Mouse (Mus musculus) macrophage (primary cell): ENCODE results near the gene Hs2st1. TPM values are rescaled to one million over a fixed set of nuclear protein-coding genes. Genes with fewer than 3 reads are reported as not detected.

Source experiments
- H3K27ac ChIP-seq: fragments of 350-480 bp; formaldehyde crosslinking; 2 replicates; pipeline ENCODE4 v1.9.0; 2021
- H3K36me3 ChIP-seq: fragments of 350-480 bp; formaldehyde crosslinking; 2 replicates; pipeline ENCODE4 v1.9.0; 2021; ENCODE audit errors: inconsistent target
- H3K4me3 ChIP-seq: fragments of 350-480 bp; formaldehyde crosslinking; 2 replicates; pipeline ENCODE4 v1.9.0; 2021; ENCODE audit errors: inconsistent target
- H3K79me2 ChIP-seq: fragments of 350-480 bp; formaldehyde crosslinking; 2 replicates; pipeline ENCODE4 v1.9.0; 2021; ENCODE audit errors: inconsistent target
- WGBS: methylation state at CpG from one replicate; pipeline ENCODE4 v1.1.7; 2026; ENCODE audit warnings: inconsistent platforms; ENCODE audit not compliant: missing documents; 5-methylcytosine and 5-hydroxymethylcytosine counted together
- polyA plus RNA-seq: library from polyadenylated mRNA; stranded (reverse); fragments of 250-400 nt; gene quantifications from 3 replicates; pipeline ENCODE4 v1.2.4, GENCODE M21; 2018; ENCODE audit warnings: inconsistent platforms

Hs2st1 gene
- polyA plus RNA-seq, 1 experiment from 2014 or later = 14.6 TPM

DNA sequence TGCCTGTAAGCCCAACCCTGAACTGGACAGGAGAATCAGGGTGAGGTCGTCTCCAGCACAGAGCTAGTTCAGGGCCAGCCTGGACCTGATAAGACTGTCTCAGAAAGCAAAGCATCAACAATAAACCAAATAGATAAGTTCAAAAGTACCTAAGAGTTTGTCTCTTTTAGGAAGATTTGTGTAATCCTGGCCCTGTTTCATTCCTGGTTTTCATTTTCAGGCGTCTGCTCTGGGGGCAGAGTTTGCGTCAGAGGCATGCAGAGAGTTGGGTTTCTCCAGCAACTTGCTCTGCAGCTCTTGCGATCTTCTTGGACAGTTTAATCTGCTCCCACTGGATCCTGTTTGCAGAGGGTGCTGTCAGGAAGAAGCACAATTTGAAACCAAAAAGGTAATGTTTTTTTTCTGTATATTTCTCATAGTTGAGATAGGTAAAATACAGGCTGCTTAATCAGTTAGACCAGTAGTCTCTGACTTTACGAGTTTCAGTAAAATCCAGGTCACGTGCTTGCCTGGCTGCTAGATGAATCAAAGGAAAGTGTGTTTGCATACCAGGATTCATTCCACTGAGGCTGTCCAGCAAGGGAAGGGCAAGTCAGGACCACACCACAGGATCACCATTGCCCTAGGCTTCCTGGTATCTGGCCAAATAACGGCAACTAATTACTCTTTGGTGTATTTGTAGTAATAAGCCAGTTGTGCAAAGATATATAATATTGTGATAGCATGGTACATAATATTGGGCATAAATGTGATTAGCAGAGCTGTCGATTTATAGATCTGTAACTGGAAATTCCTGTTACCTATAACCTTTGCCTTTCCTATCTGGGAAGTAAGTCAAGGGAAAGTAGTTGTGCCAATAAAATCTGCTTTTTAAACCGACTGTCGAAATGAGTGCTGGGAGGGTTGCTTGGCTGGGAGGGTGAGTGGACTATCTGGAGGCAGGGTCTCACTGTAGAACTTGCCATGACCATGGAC, 7.7 kb upstream of the Hs2st1 start:
- H3K4me3 ChIP-seq = no peak overlapping the region
- 92% methylated on average over 10 of the region's 10 CpGs for WGBS
- H3K36me3 ChIP-seq = peaks cover 29% of the 10 kb centered on the region
- no peak overlapping the region for H3K27ac ChIP-seq
- peaks cover 100% of the 10 kb centered on the region for H3K79me2 ChIP-seq

- peaks cover 90% of the 10 kb centered on the region for H3K79me2 ChIP-seq
- no peak overlapping the region for H3K4me3 ChIP-seq
- WGBS = 93% methylated on average over 7 of the region's 7 CpGs
- no peak overlapping the region for H3K27ac ChIP-seq
- H3K36me3 ChIP-seq = peaks cover 21% of the 10 kb centered on the region
Observed at GRCm38 (mm10) chr3:144574256-144574655, 4.3 kb upstream of the Hs2st1 start.

DNA sequence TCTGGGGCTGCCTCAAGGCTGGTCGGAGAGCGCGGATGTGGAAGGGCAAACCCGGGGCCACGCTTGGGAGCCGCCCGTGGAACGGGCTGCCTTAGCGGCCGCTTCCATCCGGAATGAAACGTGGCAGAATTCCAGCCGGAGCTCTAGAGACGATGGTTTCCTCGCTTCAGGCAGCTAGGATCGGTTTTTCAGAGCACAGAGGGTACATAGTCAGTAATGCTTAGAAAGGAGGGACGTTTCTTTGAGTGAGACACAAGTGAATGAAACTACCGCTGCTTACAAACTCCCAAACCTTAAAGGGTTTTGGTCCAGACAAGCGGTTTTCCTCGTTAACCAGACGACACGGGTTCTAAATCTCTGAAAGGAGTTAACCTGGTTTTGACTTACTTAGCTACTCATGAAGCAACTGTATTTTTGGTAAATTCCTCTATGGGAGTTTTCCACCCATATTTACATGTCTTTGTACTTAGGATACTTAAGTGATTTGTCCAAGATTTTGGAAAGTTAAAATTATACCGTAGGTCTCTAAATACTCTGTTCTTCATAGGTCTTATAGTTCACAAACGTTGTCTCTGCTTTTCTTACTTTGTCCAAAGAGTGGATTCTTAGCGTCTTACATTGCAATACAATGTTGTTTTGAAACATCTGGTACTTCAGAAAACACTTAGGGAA, 971 bp upstream of the Hs2st1 start:
- H3K36me3 ChIP-seq = peaks cover 6% of the 10 kb centered on the region; the same call in 1 of the 2 replicates
- under 1% methylated on average over 25 of the region's 25 CpGs for WGBS
- peak overlapping the region; percentile 87 for H3K27ac ChIP-seq
- H3K79me2 ChIP-seq = peaks cover 90% of the 10 kb centered on the region
- H3K4me3 ChIP-seq = peak overlapping the region; percentile 89

- peak overlapping the region; percentile 21 for H3K27ac ChIP-seq
- H3K36me3 ChIP-seq = peaks cover 6% of the 10 kb centered on the region; the same call in 1 of the 2 replicates
- peak overlapping the region; percentile 60 for H3K4me3 ChIP-seq
- H3K79me2 ChIP-seq = peaks cover 90% of the 10 kb centered on the region
- WGBS = under 1% methylated on average over 43 of the region's 47 CpGs
Observed at GRCm38 (mm10) chr3:144569401-144569971, 495 bp downstream of the Hs2st1 start.

DNA sequence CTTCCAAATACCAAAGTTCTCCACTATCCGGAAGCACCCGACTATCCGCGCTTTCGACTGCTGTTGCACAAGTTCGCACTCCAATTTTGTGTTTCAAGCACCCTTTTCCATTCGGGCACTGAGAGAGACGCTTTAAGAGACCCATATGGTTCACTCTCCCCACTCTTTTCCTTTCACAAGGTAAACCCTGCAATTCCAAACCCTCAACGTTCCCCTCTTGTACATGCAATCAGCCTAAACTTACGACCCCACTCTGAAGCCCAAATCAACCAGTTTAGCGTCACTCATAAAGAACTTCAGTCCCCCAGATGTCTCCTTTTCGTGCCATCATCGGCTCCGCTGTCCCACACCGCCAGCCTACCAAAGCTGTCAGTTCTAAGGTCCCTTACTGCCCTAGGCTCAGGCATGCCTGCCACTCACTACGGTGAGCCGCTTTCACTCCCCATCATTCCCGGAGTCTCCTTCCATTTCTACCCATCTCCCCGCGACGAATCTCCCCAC, 1.1 kb downstream of the Hs2st1 start:
- Histone ChIP-seq H3K36me3 (peaks cover 4% of the 10 kb centered on the region; the same call in 1 of the 2 replicates), H3K27ac (peak overlapping the region; percentile 21), H3K79me2 (peaks cover 90% of the 10 kb centered on the region), H3K4me3 (peak overlapping the region; percentile 60)
- 2% methylated on average over 21 of the region's 21 CpGs for whole genome bisulfite sequencing

GRCm38 (mm10) chr3:144565212-144565611, 4.8 kb downstream of the Hs2st1 start:
- Histone ChIP-seq H3K27ac (no peak overlapping the region), H3K4me3 (no peak overlapping the region), H3K79me2 (peaks cover 94% of the 10 kb centered on the region), H3K36me3 (no peaks in the 10 kb centered on the region)
- WGBS = 88% methylated on average over 7 of the region's 7 CpGs

- peaks cover 100% of the 10 kb centered on the region for H3K79me2 ChIP-seq
- no peak overlapping the region for H3K4me3 ChIP-seq
- no peaks in the 10 kb centered on the region for H3K36me3 ChIP-seq
- 96% methylated on average over 7 of the region's 7 CpGs for WGBS
- H3K27ac ChIP-seq = no peak overlapping the region
Observed at GRCm38 (mm10) chr3:144563916-144564315, 6.1 kb downstream of the Hs2st1 start.

GRCm38 (mm10) chr3:144561511-144562250, 8.3 kb downstream of the Hs2st1 start:
- H3K79me2 ChIP-seq = peaks cover 100% of the 10 kb centered on the region
- WGBS = 33% methylated on average over 22 of the region's 22 CpGs
- H3K4me3 ChIP-seq = peak overlapping the region; percentile 11; the same call in 1 of the 2 replicates
- no peaks in the 10 kb centered on the region for H3K36me3 ChIP-seq
- H3K27ac ChIP-seq = peak overlapping the region; percentile 24

GRCm38 (mm10) chr3:144558274-144558673, 11.7 kb downstream of the Hs2st1 start:
- no peak overlapping the region for H3K27ac ChIP-seq
- H3K4me3 ChIP-seq = no peak overlapping the region
- 85% methylated on average over 5 of the region's 5 CpGs for WGBS
- peaks cover 100% of the 10 kb centered on the region for H3K79me2 ChIP-seq
- no peaks in the 10 kb centered on the region for H3K36me3 ChIP-seq

- Histone ChIP-seq H3K36me3 (no peaks in the 10 kb centered on the region), H3K4me3 (no peak overlapping the region), H3K27ac (no peak overlapping the region), H3K79me2 (peaks cover 100% of the 10 kb centered on the region)
- WGBS = 82% methylated on average over 16 of the region's 16 CpGs
Observed at GRCm38 (mm10) chr3:144556625-144557324, 13.2 kb downstream of the Hs2st1 start.

GRCm38 (mm10) chr3:144555144-144555543, 14.8 kb downstream of the Hs2st1 start:
- no peak overlapping the region for H3K4me3 ChIP-seq
- H3K36me3 ChIP-seq = no peaks in the 10 kb centered on the region
- no peak overlapping the region for H3K27ac ChIP-seq
- 95% methylated on average over 7 of the region's 7 CpGs for whole genome bisulfite sequencing
- peaks cover 100% of the 10 kb centered on the region for H3K79me2 ChIP-seq

DNA sequence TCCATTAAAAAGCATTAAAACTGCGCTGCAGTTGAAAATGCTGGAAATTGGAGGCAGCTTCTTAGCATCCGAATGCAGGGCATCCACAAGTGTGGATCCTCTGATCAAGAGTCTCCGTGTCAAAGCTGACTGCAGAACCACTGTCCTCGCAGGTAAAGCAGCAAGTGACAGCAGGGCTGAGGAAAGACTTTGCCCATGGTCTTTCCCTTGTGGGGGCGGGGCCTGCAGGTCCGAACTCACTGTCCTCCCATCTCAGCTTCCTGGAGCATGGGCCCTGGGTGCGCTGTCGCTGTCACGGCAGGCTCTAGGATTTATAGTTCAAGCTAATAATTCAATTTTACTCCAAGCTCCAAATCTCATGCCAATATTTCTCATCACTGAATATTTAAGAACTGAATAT, 15.5 kb downstream of the Hs2st1 start:
- peaks cover 100% of the 10 kb centered on the region for H3K79me2 ChIP-seq
- no peak overlapping the region for H3K27ac ChIP-seq
- no peak overlapping the region for H3K4me3 ChIP-seq
- H3K36me3 ChIP-seq = no peaks in the 10 kb centered on the region
- WGBS = 98% methylated on average over 9 of the region's 9 CpGs

DNA sequence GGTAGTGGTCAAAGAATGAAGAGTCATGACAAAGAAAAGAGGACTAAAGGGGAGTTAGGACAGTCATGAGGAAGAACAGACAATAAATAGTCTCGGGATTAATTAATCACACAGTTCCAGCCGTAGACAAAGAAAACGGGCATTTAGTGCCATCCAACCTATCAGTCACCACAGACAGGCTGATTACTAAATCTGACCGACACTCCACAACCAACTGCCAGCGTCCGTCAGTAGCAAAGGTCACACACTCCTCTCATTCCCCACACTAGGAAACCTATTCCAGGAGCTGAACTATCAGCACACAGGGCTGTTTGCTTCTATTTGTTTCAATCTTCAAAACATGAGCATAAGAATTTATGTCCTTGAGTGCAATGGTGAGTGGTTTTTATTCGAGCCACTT, 16.0 kb downstream of the Hs2st1 start:
- H3K27ac ChIP-seq = no peak overlapping the region
- no peak overlapping the region for H3K4me3 ChIP-seq
- H3K36me3 ChIP-seq = no peaks in the 10 kb centered on the region
- peaks cover 100% of the 10 kb centered on the region for H3K79me2 ChIP-seq
- WGBS = 95% methylated on average over 7 of the region's 7 CpGs
